Mouse (Mus musculus) adrenal gland, adult 2 months (tissue): ENCODE data around the gene Urb2. TPM values are rescaled to one million over a fixed set of nuclear protein-coding genes. Genes with fewer than 3 reads are reported as not detected.

Source experiments
- DNase-seq: peaks from one replicate; pipeline ENCODE4 v3.0.0; 2021
- microRNA-seq, 2 experiments: library from miRNA; unstranded; fragments of <30 nt; microRNA quantifications; one replicate each; pipeline ENCODE4 v1.2.0; 2021
- polyA plus RNA-seq: library from polyadenylated mRNA; depleted of rRNA; stranded (reverse); fragments of >200 nt; gene quantifications from 2 replicates; pipeline ENCODE4 v1.2.3, GENCODE M21; 2012; rRNA removed
- total RNA-seq, 2 experiments: library from RNA; stranded (reverse); gene quantifications; 2 replicates each; pipeline ENCODE4 v1.2.3; 2021

The Urb2 gene
- total and polyA plus RNA-seq, 3 experiments = 3.4 to 12.7 (median 10.6) TPM

- DNase-seq = no peak
Measured at GRCm38 (mm10) chr8:124077998-124078397, 56.7 kb downstream of the Urb2 start.

DNA sequence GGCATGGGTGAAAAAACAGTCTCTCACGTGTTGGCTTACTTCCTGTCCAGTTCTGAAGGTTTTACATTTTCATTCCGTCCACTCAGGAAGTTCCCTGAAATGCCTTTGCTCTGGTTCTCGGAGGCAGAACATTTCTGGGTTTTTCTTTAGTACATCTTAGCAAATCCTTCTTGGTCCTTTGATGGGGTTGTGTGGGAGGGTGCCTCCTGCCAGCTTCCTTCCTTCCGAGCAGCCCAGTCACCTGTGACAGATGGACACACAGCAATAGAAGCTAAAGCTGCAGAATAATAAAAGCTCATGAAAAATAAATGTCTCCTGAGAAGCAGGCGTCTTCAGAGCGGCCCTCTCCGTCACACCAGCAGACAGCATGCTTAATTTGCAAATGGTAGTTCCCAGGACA is 57.7 kb downstream of the Urb2 start:
- DNase-seq = no peak

DNA sequence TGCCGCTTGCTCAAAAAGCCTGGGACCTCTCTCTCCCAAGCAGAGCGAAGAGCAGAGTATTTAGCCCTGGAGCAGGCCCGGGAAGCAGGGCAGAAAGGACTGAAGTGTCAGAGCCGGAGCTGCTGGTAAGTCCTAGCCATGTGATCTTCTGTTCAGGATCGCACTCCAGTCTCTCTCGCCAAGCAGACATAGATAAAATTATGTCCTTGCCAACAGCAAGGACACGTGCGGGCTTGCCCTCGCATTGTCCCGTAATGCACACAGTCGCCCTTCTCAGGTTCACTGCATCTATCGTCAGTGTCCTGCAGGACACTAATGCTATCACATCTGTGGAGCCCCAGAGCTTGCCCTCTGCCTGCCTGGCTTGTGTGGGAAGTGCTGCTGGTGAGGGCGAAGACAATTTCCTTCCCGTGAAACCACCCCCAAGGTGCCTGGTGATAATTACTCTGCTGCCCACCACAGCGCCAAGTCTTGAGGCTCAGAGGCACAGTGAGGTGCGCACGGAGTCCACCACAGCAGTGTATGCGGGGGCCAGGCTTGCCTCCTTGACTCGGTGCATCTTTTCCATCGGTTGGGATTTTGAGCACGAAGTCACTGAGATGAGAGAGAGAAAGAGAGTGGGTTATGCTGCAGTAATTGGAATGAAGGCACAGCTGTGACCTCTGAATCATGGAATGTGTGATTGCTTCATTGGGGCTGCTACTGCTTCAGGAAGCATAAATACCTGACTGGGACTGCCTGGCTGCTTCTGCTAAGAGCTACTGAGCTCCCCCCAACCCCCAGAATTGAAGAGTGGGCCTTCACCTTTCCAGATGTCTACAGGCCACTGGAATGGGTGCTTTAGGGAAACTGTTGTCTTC is 59.4 kb downstream of the Urb2 start:
- DNase-seq = peak; percentile 16

DNA sequence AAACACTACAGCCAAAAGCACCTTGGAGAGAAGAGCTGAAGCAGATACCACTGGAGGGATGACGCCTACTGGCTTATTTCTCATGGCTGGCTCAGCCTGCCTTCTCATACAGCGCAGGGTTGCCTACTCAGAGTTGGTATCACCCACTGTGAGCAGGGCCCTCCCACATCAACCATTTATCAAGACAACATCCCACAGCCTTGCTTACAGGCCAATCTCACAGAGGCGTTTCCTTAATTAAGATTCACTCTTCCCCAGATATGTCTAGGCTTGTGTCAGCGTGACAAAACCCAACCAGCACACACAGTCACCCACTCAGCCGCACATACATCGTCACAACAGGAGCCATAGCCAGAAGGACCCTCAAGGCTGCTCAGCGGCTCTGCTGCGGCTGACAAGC is 61.3 kb downstream of the Urb2 start:
- no peak for DNase-seq

- no peak for DNase-seq
Measured at GRCm38 (mm10) chr8:124083611-124084010, 62.3 kb downstream of the Urb2 start.

GRCm38 (mm10) chr8:124085668-124086067 is 64.4 kb downstream of the Urb2 start:
- DNase-seq = no peak

GRCm38 (mm10) chr8:124088092-124088613 is 66.8 kb downstream of the Urb2 start:
- DNase-seq = no peak

DNA sequence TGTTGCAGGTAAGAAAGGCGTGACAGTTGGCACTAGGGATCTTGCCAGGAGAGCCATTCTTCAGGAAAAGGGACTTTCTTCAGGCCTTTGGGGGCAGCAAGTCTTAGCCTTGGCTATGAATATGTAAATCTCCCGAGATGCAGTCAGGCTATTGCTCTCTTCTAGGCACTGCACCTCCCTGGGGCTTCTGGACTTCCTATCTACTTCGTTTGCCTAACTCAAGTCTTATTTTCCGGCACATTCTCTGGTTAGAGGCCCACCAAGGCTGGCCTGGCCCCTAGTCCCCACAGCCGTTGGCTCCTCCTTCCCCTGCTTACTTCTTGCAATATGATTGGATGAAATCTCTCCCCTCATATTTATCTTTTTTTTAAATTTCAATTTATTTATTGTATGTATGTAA is 67.7 kb downstream of the Urb2 start:
- DNase-seq = no peak

DNA sequence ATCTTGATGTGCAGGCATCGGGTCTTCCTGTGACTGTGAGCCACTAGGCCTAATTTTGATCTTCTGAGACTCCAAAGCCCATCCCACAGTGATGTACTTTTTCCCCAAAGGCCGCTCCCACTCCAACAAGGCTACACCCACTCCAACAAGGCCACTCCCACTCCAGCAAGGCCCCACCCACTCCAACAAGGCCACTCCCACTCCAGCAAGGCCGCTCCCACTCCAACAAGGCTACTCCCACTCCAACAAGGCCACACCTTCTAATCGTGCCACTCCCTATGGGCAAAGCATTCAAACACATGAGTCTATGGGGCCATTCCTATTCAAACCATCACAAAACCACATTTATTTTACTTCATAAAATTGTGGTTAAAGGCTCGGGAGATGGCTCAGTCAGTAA is 69.2 kb downstream of the Urb2 start:
- no peak for DNase-seq

Small RNAs within 50 kb of the gene (microRNA-seq; reads per million reads assigned to microRNA genes)
- gene Mir1967 = 0 reads per million in 2 experiments

Other genes with a start within 250 kb of the Urb2 start
- gene Rab4a, start 215.5 kb upstream of the Urb2 start, total RNA-seq = 10 to 100 TPM; 19.2 to 26.7 TPM
- 13.0 and 19.4 TPM in 2 replicates for gene Rab4a, start 215.5 kb upstream of the Urb2 start, polyA plus RNA-seq
- gene Ccsap, start 161.3 kb upstream of the Urb2 start, total RNA-seq = 1 to 10 TPM; 1.2 to 2.1 TPM
- gene Ccsap, start 161.3 kb upstream of the Urb2 start, polyA plus RNA-seq = 0.70 and 1.3 TPM in 2 replicates
- under 1 TPM; 0.20 to 0.38 TPM for gene Acta1, start 126.8 kb upstream of the Urb2 start, total RNA-seq
- gene Acta1, start 126.8 kb upstream of the Urb2 start, polyA plus RNA-seq = 1.2 and 4.7 TPM in 2 replicates
- 10 to 100 TPM; 15.5 to 21.0 TPM for gene Nup133, start 72.2 kb upstream of the Urb2 start, total RNA-seq
- 6.2 and 9.5 TPM in 2 replicates for gene Nup133, start 72.2 kb upstream of the Urb2 start, polyA plus RNA-seq
- gene Abcb10, start 38.4 kb upstream of the Urb2 start, total RNA-seq = 10 to 100 TPM in 1 of 2 experiments, 1 to 10 TPM in 1; 9.3 to 15.7 TPM
- gene Abcb10, start 38.4 kb upstream of the Urb2 start, polyA plus RNA-seq = 14.7 and 16.7 TPM in 2 replicates
- gene Taf5l, start 111 bp upstream of the Urb2 start, total RNA-seq = 10 to 100 TPM; 21.3 to 24.1 TPM
- gene Taf5l, start 111 bp upstream of the Urb2 start, polyA plus RNA-seq = 18.7 and 22.7 TPM in 2 replicates
- gene Galnt2, start 209.9 kb downstream of the Urb2 start, total RNA-seq = 10 to 100 TPM; 46.9 to 64.0 TPM
- gene Galnt2, start 209.9 kb downstream of the Urb2 start, polyA plus RNA-seq = 11.1 and 11.4 TPM in 2 replicates